Mouse (Mus musculus) bone marrow, adult 2 months (tissue): Measurements from ENCODE around the gene Slc5a6. TPM values are rescaled to one million over a fixed set of nuclear protein-coding genes. Genes with fewer than 3 reads are reported as not detected.
"Not testable (repeated sequence)": the region's sequence is repeated elsewhere in the genome, so short reads cannot be mapped to it uniquely, and the experiment has no call there.

Source experiments
- H3K27ac ChIP-seq: fragments of 200-500 bp; 2 replicates; pipeline ENCODE4 v1.5.1; 2012; ENCODE audit warnings: low read depth, mild to moderate bottlenecking, control low read depth, inconsistent platforms, low read length; ENCODE audit not compliant: control insufficient read depth, poor library complexity, insufficient read depth
- H3K4me1 ChIP-seq: fragments of 200-500 bp; 2 replicates; pipeline ENCODE4 v1.6.1; 2011; ENCODE audit warnings: low read length; ENCODE audit not compliant: control insufficient read depth, insufficient read depth
- H3K4me3 ChIP-seq: fragments of 200-500 bp; replicated peaks from 2 replicates; pipeline ENCODE3; 2011; ENCODE audit warnings: mild to moderate bottlenecking, low read depth, low read length, control low read depth; ENCODE audit not compliant: control insufficient read depth
- CTCF ChIP-seq: fragments of 200-500 bp; IDR thresholded peaks from 2 replicates; pipeline ENCODE4 v1.5.1; 2011; ENCODE audit warnings: low read length, control low read depth; ENCODE audit not compliant: control insufficient read depth, insufficient read depth
- POLR2A ChIP-seq: fragments of 200-500 bp; IDR thresholded peaks from 2 replicates; pipeline ENCODE4 v1.6.1; 2011; ENCODE audit warnings: low read depth, mild to moderate bottlenecking, control low read depth, low read length, borderline replicate concordance; ENCODE audit not compliant: control insufficient read depth
- WGBS: fragments of 180-500 bp; shearing (Covaris S2); methylation state at CpG from one replicate; pipeline ENCODE4 v1.1.7; 2018; 5-methylcytosine and 5-hydroxymethylcytosine counted together
- polyA plus RNA-seq: library from polyadenylated mRNA; stranded (reverse); fragments of >200 nt; gene quantifications from 2 replicates; pipeline ENCODE4 v1.2.4, GENCODE M21; 2011; ENCODE audit warnings: low replicate concordance; ENCODE audit not compliant: missing spikeins, insufficient read depth, insufficient read length

Gene Slc5a6
- polyA plus RNA-seq, 1 experiment, result 3.6 TPM

- TF ChIP-seq POLR2A (no peak), CTCF (no peak)
- no peak overlapping the region for H3K27ac ChIP-seq
- no peak overlapping the region for H3K4me3 ChIP-seq
- peaks cover 3% of the 10 kb centered on the region; the same call in 1 of the 2 replicates for H3K4me1 ChIP-seq
Observed at GRCm38 (mm10) chr5:31050427-31050826, 1.7 kb upstream of the Slc5a6 start.

GRCm38 (mm10) chr5:31047848-31048762, 619 bp downstream of the Slc5a6 start, which contains the start of gene Atraid:
TSS of gene Atraid (plus strand) at chr5:31048312.
- TF ChIP-seq CTCF (peak; percentile 19; the same call in 1 of the 2 replicates), POLR2A (peak; percentile 96)
- peak within 1 kb of the TSS; percentile 75 for H3K27ac ChIP-seq
- WGBS, result under 1% methylated on average over 73 of the region's 73 CpGs
- H3K4me3 ChIP-seq, result peak within 1 kb of the TSS; percentile 86
- H3K4me1 ChIP-seq, result no peaks in the 10 kb centered on the region

- no peaks in the 10 kb centered on the region for H3K4me1 ChIP-seq
- H3K27ac ChIP-seq, result no peak overlapping the region
- WGBS, result 8% methylated on average over 5 of the region's 5 CpGs
- TF ChIP-seq POLR2A (no peak), CTCF (no peak)
- H3K4me3 ChIP-seq, result no peak overlapping the region
Observed at GRCm38 (mm10) chr5:31047074-31047473, 1.6 kb downstream of the Slc5a6 start.

GRCm38 (mm10) chr5:31046416-31046815, 2.3 kb downstream of the Slc5a6 start:
- WGBS, result 86% methylated on average over 6 of the region's 6 CpGs

GRCm38 (mm10) chr5:31038171-31038845, 10.4 kb downstream of the Slc5a6 start:
- 86% methylated on average over 7 of the region's 7 CpGs for WGBS

More at GRCm38 (mm10) chr5:31046416-31046815, 2.3 kb downstream of the Slc5a6 start:
- TF ChIP-seq POLR2A (no peak), CTCF (no peak)
- Histone ChIP-seq H3K4me3 (no peak overlapping the region), H3K4me1 (no peaks in the 10 kb centered on the region), H3K27ac (no peak overlapping the region)

GRCm38 (mm10) chr5:31036556-31036955, 12.2 kb downstream of the Slc5a6 start:
- H3K4me1 ChIP-seq, H3K4me3 ChIP-seq, H3K27ac ChIP-seq: not testable (repeated sequence)
- whole genome bisulfite sequencing, result 90% methylated on average over 11 of the region's 11 CpGs

More at GRCm38 (mm10) chr5:31038171-31038845, 10.4 kb downstream of the Slc5a6 start:
- no peak for TF ChIP-seq CTCF
- no peak for TF ChIP-seq POLR2A
- no peak overlapping the region for H3K27ac ChIP-seq
- no peak overlapping the region for H3K4me3 ChIP-seq
- H3K4me1 ChIP-seq, result no peaks in the 10 kb centered on the region

GRCm38 (mm10) chr5:31034669-31035068, 14.1 kb downstream of the Slc5a6 start:
- Histone ChIP-seq H3K27ac (no peak overlapping the region), H3K4me3 (no peak overlapping the region), H3K4me1 (no peaks in the 10 kb centered on the region)
- WGBS, result 68% methylated on average over 6 of the region's 6 CpGs
- TF ChIP-seq POLR2A, result no peak
- no peak for TF ChIP-seq CTCF

- no peak overlapping the region for H3K27ac ChIP-seq
- TF ChIP-seq POLR2A (no peak), CTCF (no peak)
- WGBS, result 89% methylated on average over 8 of the region's 8 CpGs
- no peak overlapping the region for H3K4me3 ChIP-seq
- no peaks in the 10 kb centered on the region for H3K4me1 ChIP-seq
Observed at GRCm38 (mm10) chr5:31031508-31031907, 17.2 kb downstream of the Slc5a6 start.
